Mouse (Mus musculus) forebrain, postnatal 0 days (tissue): ENCODE results near the gene Nudt3. TPM values are rescaled to one million over a fixed set of nuclear protein-coding genes. Genes with fewer than 3 reads are reported as not detected.

ENCODE experiments used
- ATAC-seq: fragments of 200-750 bp; cut with Nextera tagmentation; 2 replicates; pipeline ENCODE4 v1.8.0; 2017; ENCODE audit warnings: mild to moderate bottlenecking, moderate library complexity
- DNase-seq: peaks from one replicate; pipeline ENCODE4 v3.0.0-alpha.2; 2015
- H3K27ac ChIP-seq: fragments of 300-500 bp; sonication (generic); 2 replicates; pipeline ENCODE4 v1.5.1; 2014; ENCODE audit warnings: low read depth, mild to moderate bottlenecking, antibody characterized with exemption, low read length, moderate library complexity, mixed read lengths
- H3K27me3 ChIP-seq: fragments of 300-500 bp; sonication (generic); 2 replicates; pipeline ENCODE4 v1.6.1; 2014; ENCODE audit warnings: mild to moderate bottlenecking, low read length, mixed read lengths; ENCODE audit not compliant: insufficient read depth
- H3K36me3 ChIP-seq: fragments of 300-500 bp; sonication (generic); 2 replicates; pipeline ENCODE4 v1.6.1; 2014; ENCODE audit warnings: mild to moderate bottlenecking, moderate library complexity; ENCODE audit not compliant: insufficient read depth
- H3K4me1 ChIP-seq: fragments of 300-500 bp; sonication (generic); 2 replicates; pipeline ENCODE4 v1.6.1; 2014; ENCODE audit warnings: antibody characterized with exemption; ENCODE audit not compliant: insufficient read depth
- H3K4me2 ChIP-seq: fragments of 300-500 bp; sonication (generic); 2 replicates; pipeline ENCODE4 v1.6.1; 2014; ENCODE audit warnings: low read depth, mild to moderate bottlenecking, moderate library complexity
- H3K4me3 ChIP-seq: fragments of 300-500 bp; sonication (generic); 2 replicates; pipeline ENCODE4 v1.5.1; 2014; ENCODE audit warnings: low read depth, low read length, mixed read lengths
- H3K9ac ChIP-seq: fragments of 300-500 bp; sonication (generic); 2 replicates; pipeline ENCODE4 v1.6.1; 2014; ENCODE audit warnings: mild to moderate bottlenecking
- H3K9me3 ChIP-seq: fragments of 300-500 bp; sonication (generic); 2 replicates; pipeline ENCODE4 v1.6.1; 2016; ENCODE audit warnings: low read length
- CTCF ChIP-seq: sonication (generic); IDR thresholded peaks from 2 replicates; pipeline ENCODE4 v1.5.1; 2016; ENCODE audit warnings: antibody characterized with exemption, control low read depth, low read depth
- WGBS: fragments of 180-500 bp; shearing (Covaris S2); extraction: QIAGEN DNeasy Blood & Tissue Kit; methylation state at CpG from one replicate; pipeline ENCODE4 v1.1.7; 2014; 5-methylcytosine and 5-hydroxymethylcytosine counted together
- polyA plus RNA-seq: library from polyadenylated mRNA; unstranded; fragments of >200 nt; fragmentation: Nextera tagmentation; extraction: Ambion mirVana; gene quantifications from 2 replicates; pipeline ENCODE4 v1.2.1, GENCODE M21; 2015
- total RNA-seq: library from RNA; depleted of rRNA; stranded (reverse); fragments of >200 nt; gene quantifications from 2 replicates; pipeline ENCODE4 v1.2.3, GENCODE M21; 2014

Gene Nudt3
- total and polyA plus RNA-seq, 2 experiments from 2014 or later = 249 to 329 TPM

DNA sequence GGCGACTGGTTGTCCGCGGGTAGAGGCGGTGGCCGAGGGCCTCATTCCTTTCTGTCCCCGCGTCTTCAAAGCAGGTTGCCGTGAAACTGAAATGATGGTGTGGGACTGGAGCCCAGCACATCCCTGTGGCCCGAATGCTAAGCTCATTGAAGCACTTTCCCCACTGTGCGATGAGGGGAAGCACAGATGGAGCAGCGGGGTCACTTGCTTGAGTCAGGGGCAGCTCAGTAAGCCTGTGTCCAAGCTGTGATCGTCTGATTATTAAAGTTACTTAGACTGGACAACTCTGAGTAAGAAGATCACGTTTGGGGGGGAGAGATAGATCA is 57.4 kb downstream of the Nudt3 start:
- peak overlapping the region; percentile 35; the same call in 1 of the 2 replicates for H3K27ac ChIP-seq
- H3K4me2 ChIP-seq = peak overlapping the region; percentile 89
- TF ChIP-seq CTCF = no peak
- H3K4me3 ChIP-seq = peak overlapping the region; percentile 66
- DNase-seq (no peak), ATAC-seq (no peak; the same call in 1 of the 2 replicates)
- peaks cover 5% of the 10 kb centered on the region for H3K36me3 ChIP-seq
- peaks cover 8% of the 10 kb centered on the region; the same call in 1 of the 2 replicates for H3K4me1 ChIP-seq
- peak overlapping the region; percentile 68 for H3K9ac ChIP-seq
- under 1% methylated on average over 13 of the region's 13 CpGs for WGBS
- no peaks in the 10 kb centered on the region for H3K27me3 ChIP-seq
- no peaks in the 10 kb centered on the region for H3K9me3 ChIP-seq

DNA sequence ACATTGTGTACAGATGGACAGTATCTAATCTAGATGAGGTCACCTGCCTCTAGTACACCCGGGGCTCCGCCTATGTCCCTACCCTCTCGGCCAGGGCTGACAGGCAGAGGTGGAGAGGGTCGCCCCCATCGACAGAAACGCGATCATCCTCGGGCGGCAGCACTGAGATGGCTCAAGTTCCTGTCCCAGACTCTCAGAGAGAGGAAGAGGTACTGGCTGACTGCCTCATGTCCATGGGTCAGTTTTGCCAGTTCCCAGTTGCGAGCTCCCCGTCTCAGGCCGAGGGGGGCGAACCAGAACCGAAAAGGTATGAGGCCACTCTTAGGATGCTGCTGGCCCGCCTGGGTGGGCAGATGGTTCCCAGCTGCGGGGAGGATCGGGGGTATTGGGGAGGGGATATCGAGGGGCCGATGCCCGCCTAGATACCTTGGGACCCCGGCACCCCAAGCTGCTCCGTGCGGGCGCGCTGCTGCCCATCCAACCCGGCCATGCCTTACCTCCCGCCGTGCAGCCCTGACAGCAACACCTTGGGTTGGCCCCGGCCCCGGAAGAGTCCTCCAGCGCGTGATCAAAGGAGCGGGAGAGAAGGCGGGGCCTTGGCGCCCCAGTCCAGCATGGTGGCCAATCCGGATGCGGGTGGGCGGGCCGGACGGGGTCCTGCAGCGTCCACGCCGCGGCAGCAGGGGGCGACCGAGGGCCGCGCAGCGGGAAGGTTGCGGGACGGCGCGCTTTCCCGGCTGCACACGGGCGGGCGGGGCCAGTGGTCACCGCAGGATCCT is 57.9 kb downstream of the Nudt3 start, which contains the start of gene AI413582:
Gene AI413582 (minus strand): TSS at position 594 of the 779 bp plus-strand sequence.
- H3K4me2 ChIP-seq = peak within 1 kb of the TSS; percentile 89
- peaks cover 8% of the 10 kb centered on the region; the same call in 1 of the 2 replicates for H3K4me1 ChIP-seq
- no peaks in the 10 kb centered on the region for H3K27me3 ChIP-seq
- H3K4me3 ChIP-seq = peak within 1 kb of the TSS; percentile 66
- peaks cover 5% of the 10 kb centered on the region for H3K36me3 ChIP-seq
- under 1% methylated on average over 58 of the region's 58 CpGs for WGBS
- TF ChIP-seq CTCF = peak; percentile 96
- peak; percentile 95 for ATAC-seq
- H3K9me3 ChIP-seq = no peaks in the 10 kb centered on the region
- DNase-seq = peak; percentile 95
- H3K27ac ChIP-seq = peak within 1 kb of the TSS; percentile 48
- peak within 1 kb of the TSS; percentile 68 for H3K9ac ChIP-seq

DNA sequence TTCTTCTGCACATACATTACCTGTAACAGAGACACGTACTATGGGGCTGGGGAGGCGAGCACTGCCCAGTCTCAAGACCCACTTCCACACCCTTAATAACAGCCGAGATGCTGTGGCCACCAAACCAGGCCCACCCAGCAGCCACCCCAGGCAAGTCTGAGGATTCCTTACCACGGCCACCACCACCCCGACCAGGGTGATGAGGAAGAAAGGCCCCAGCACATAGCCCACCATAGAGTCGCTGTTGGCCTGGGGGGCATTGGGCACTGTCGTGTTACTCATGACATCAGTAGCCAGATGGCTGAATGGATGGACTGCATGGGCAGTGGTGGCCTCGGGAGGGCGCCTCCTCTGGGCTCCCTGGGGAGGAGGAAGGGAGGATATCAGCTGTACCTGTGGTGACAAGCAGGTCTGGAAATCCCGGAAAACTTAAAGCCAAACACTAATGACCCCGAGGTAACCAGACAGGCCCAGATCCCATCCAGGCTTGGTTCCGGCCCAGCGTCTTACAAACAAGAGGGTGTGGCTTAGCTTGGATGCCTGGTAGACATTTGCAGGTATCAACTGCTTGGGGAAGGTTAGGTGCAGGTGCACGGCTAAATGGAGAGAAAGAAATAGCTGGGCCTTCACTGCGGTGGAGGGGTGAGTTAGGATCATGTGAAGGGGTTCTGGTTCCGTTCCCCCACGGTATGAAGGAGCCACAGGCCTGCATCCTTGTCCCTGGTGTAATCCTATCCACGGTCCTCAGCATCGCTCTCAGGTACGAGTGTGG is 58.7 kb downstream of the Nudt3 start:
- 16% methylated on average over 20 of the region's 20 CpGs for WGBS
- DNase-seq (no peak), ATAC-seq (no peak)
- Histone ChIP-seq H3K9ac (peak overlapping the region; percentile 68), H3K27ac (peak overlapping the region; percentile 48), H3K36me3 (peaks cover 5% of the 10 kb centered on the region), H3K4me3 (peak overlapping the region; percentile 66), H3K4me2 (peak overlapping the region; percentile 89), H3K27me3 (no peaks in the 10 kb centered on the region), H3K4me1 (peaks cover 8% of the 10 kb centered on the region; the same call in 1 of the 2 replicates), H3K9me3 (no peaks in the 10 kb centered on the region)
- TF ChIP-seq CTCF = peak; percentile 43

DNA sequence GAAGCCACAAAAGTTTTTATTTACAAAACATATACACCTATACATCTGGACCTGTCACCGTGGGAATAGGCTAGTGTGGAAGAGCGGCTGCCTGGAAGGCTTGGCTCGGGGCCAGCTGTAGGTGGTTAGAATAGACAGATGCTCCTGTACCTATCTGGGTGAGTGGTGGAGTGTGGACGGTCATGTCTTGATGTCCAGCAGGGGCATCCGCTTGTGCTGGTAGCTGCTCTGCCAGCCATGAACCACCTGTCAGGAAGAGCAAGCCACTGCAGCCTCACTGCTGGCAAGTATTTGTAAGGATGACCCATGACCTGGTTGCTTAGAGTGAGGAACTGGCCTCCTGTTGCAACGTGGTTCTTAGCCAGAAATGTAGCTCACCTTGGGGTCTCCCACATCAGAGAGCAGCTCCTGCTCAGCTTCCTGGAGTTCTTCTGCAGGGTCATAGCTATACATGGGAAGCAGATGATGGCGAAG is 59.5 kb downstream of the Nudt3 start:
- no peak for ATAC-seq
- peaks cover 5% of the 10 kb centered on the region for H3K36me3 ChIP-seq
- no peak overlapping the region for H3K27ac ChIP-seq
- 0 out of 2 replicates have a peak overlapping the region, but pooled peaks have one; percentile 68 for H3K9ac ChIP-seq
- 46% methylated on average over 7 of the region's 7 CpGs for WGBS
- H3K4me1 ChIP-seq = peaks cover 11% of the 10 kb centered on the region; the same call in 1 of the 2 replicates
- no peaks in the 10 kb centered on the region for H3K9me3 ChIP-seq
- DNase-seq = no peak
- no peak overlapping the region for H3K4me2 ChIP-seq
- H3K4me3 ChIP-seq = no peak overlapping the region
- no peak for TF ChIP-seq CTCF
- no peaks in the 10 kb centered on the region for H3K27me3 ChIP-seq

DNA sequence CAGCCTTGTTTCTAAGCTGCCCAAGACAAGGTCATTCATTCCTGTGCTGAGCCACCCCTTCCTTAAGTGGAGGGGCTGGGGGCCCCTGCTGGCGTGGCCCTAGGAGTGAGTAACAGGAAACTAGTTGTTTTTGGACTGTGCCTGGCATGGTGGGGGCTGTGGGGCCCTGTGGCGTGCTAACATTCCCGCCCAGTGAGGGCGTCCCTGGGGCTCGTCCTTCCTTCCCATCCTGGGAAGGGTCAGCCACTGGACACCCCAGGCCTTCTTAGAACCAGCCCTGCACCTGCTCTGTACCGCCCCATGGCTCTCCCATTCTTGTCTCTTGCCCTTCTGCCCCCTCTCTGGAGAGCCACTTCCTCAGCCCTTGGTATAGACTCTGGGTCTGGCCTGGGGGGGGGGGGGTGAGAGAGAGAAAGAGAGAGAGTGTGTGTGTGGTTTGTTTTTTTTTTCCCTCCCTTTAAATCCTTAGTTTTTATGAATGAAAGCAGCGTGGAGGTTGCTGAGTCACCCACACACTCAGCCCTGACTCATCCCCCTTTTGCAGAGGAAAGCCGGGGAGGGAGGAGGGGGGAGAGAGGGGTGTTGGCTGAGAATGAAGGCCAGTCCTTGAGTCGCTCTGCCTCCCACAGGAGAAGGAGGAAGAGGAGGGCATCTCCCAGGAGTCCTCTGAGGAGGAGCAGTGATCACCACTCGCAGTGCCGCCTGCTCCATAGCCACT is 61.3 kb downstream of the Nudt3 start:
- WGBS = 66% methylated on average over 8 of the region's 11 CpGs
- Histone ChIP-seq H3K4me2 (no peak overlapping the region), H3K27ac (no peak overlapping the region), H3K36me3 (peaks cover 5% of the 10 kb centered on the region), H3K4me1 (peaks cover 22% of the 10 kb centered on the region), H3K4me3 (no peak overlapping the region), H3K27me3 (no peaks in the 10 kb centered on the region), H3K9me3 (no peaks in the 10 kb centered on the region), H3K9ac (no peak overlapping the region)
- ATAC-seq (no peak), DNase-seq (no peak)
- TF ChIP-seq CTCF = no peak

DNA sequence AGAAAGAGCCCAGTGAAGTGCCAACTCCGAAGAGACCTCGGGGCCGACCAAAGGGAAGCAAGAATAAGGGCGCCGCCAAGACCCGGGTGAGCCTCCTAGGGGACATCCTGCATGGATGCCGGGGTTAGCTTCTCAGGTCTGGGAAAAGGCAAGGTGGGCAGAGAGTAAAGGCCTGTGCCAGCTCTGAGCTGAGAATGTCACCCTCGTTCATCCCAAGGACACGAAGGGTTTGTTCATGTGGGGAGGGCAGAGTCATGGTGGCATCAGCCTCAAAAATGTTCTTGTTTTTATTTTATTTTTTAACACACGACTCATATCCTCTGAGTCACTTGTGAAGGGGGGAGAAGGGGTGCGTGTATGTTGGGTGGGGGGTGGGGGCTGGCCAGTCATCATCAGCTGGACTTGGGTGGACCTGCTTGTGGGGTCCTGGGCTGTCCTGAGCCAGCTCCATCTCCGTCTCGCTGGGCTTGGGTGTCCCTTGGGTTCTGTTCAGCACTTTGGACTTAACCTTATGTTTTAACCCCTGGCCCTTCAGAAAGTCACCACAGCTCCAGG is 62.3 kb downstream of the Nudt3 start:
- ATAC-seq (no peak), DNase-seq (no peak)
- Histone ChIP-seq H3K27me3 (no peaks in the 10 kb centered on the region), H3K36me3 (peaks cover 5% of the 10 kb centered on the region), H3K4me3 (no peak overlapping the region), H3K4me1 (peaks cover 22% of the 10 kb centered on the region), H3K27ac (no peak overlapping the region), H3K9ac (no peak overlapping the region), H3K4me2 (no peak overlapping the region), H3K9me3 (no peaks in the 10 kb centered on the region)
- 88% methylated on average over 13 of the region's 13 CpGs for WGBS
- no peak for TF ChIP-seq CTCF
